Mouse (Mus musculus) kidney, adult 18-20 months (tissue): ENCODE measurements around the gene Zfp352.
"Not testable (repeated sequence)": the region's sequence is repeated elsewhere in the genome, so short reads cannot be mapped to it uniquely, and the experiment has no call there.

Source experiments
- DNase-seq: peaks from one replicate; pipeline ENCODE4 v3.0.0; 2021

Gene Zfp352

DNA sequence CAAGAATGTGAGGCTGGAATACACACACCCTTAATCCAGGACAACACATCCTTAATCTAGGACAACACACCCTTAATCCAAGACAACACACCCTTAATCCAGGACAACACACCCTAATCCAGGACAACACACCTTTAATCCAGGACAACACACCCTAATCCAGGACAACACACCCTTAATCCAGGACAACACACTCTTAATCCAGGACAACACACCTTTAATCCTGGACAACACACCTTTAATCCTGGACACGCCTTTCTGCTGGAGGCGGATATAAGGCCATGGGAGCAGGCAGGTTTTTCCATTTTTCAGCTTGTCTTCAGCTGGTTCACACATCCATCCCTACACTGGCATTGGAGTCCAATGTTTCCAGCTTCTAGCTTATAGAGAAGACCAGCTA lies at the start of gene Zfp352:
Gene Zfp352 (plus strand): TSS at position 301 of the 400 bp plus-strand sequence.
- DNase-seq, result no peak

DNA sequence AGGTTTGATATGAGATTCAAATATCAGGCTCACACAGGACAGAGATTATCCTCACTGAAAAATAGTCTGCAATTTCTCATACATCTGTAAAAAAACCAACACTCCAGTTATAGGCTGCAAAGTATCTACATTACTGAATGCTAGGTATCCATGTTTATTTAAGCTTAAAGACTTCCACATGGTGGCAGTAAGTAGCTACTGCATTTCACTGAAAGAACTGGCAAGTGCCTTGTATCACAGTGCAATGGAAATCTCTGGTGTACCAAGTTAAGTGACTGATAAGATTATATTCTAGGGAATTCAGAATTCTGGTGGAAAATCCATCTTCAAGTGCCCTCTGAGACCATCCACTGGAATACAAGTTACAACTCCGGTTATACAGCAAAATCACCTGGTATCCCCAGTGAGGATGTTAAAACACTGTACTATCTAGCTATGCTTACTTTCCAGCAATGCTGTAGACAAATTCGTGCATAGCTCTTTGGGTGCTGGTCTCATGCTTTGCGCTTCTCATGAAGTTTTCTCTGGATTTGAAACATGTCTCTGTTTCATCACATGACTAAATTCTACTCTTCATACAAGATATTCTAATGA lies 47.6 kb upstream of the Zfp352 start:
- no peak for DNase-seq

DNA sequence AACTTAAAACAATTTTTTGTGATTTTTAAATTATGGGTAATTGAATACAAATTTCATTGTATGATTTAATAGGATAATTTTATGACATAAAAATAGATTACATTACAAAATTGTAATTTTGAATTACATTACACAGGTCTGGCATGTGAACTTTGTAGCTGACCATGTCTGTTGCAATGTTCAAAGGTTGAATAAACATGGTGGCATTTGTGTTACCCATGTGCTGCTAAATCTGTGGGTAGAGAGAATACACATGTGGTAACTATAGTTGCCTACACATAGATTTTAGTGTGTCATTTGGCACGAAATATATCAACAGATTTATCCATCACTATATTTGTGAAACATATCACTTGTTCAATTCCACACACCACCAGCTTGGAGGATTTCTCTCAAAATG lies 44.6 kb upstream of the Zfp352 start:
- DNase-seq, result no peak

DNA sequence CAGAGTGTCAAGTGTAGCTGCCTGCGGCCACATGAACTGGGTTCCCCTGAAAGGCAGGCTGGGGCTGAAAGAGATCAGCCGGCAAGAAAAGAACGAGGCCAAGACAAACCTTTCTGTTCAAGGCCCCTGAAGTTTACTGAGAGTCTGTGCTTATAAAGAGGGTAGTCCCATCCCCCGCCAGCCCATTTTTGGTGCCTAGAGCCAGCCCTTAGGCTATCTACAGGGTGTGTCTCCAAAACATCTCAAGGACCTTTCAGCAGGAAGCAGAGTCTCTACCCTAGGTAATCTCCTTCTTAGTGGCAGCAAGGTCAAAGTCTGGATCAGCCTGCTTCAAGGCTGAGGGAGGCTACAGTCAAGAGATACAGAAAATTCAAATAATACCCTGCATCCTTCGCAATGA lies 15.2 kb upstream of the Zfp352 start:
- no peak for DNase-seq

DNA sequence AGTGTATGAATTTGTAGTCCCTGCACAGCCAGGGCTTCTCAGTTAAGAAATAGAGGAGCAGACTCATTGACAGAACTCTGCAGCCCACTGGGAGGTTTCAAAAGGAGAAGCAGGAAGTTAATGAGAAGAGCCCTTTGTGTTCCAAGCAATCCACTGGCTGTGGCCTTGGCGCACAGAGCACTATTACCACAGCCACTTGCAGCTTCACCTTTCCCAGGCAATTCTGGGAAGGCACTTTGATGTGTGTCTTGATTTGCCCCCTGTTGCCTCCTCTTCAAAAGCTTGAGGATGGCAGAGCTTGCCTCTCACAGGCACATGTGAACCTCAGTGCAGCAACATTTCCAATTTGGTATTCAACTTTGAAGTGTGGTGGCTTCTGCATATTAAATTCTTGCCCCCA lies 7.1 kb upstream of the Zfp352 start:
- no peak for DNase-seq

DNA sequence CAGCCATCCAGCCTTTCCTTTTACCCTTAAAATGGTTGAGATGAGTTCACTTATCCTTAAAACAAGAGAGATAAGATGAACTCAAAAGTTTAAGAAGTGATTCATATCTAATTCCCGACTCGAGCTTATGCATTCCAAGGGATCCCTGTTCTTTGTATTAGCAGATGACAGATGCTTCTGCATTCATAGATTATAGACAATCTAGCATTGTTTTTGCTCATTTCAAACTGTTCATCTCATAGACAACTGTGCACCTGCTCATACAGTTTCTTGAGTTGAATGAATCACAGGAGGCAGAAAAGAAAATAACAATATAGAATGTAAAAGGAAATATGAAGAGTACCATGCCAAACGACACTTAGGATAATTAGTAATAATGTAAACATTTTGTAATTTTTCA lies 6.5 kb upstream of the Zfp352 start:
- DNase-seq, result no peak

DNA sequence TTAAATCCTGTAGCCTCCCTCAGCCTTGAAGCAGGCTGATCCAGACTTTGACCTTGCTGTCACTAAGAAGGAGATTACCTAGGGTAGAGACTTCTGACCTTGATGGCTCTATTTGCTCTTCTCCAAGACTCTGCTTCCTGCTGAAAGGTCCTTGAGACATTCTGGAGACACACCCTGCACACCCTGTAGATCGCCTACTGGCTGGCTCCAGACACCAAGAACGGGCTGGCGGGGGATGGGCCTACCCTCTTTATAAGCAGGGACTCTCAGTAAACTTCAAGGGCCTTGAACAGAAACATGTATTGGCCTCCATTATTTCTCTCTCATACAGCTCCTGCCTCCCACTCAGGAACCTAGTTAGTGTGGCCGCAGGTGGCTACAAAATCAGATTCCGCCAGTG lies 17.0 kb downstream of the Zfp352 start:
- not testable (repeated sequence) for DNase-seq

DNA sequence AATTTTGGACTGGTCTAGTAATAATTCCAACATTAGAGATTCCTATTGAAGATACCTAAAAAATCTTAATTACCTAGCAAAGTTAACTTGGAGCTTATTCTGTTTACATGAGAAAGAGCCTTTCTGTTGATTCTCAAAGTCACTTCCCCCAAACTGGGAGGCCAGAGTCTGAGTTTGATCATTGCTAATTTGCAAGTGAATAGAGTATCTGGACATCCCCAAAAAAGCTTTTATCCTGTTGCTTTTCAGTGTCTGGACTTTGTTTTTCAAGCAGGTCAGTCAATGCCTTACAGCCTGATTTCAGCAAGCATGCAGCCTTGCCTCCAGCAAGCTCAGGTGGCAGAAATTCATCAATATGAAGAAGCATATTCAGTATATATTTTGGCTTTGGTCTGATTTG lies 51.2 kb downstream of the Zfp352 start:
- DNase-seq, result no peak
